Mouse (Mus musculus): ENCODE measurements around the gene Plcxd2.
A peak's percentile ranks its signal among the peaks of the same experiment; 100 is the strongest.

Plcxd2 gene

DNA sequence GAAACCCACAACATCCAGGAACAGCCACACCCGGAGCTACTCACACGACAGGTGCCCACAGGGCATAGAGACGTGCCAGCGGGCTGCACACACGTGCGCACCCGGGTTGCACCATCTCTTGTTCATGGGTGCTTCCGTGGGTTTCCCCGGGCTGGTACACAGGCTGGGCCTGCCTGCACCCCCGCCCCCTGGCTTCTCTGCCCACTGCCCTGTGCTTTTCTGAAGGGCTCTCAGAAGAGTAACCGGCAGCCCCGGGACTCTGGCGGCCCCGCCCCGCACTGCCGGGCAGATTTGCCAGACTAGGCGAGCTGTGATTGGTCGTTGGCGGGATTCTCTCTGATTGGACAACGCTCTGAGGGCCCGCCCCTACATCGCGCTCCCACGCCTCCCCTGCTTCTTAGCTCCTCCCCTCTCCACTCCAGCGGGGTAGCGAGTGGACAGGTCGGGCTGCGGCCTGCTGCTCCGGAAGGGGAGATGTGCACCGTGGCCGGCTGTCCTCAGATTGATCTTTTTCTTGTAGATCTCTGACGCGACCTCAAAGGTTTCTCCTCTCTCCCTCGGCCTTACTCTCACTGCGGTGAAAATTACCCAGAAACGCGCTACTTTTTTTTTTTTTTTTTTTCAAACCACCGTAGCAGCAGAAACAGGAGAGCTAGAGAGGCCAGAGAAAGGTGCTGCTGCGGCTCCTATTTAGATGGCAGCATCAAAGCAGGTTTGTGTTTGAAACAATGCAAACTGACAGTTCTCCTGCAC lies at the start of gene Plcxd2:
Gene Plcxd2, minus strand, starts transcription at position 66 of the 753 bp plus-strand sequence.
- DNase-seq (ENCODE audit: low read depth, low spot score), result peak; percentile 95

DNA sequence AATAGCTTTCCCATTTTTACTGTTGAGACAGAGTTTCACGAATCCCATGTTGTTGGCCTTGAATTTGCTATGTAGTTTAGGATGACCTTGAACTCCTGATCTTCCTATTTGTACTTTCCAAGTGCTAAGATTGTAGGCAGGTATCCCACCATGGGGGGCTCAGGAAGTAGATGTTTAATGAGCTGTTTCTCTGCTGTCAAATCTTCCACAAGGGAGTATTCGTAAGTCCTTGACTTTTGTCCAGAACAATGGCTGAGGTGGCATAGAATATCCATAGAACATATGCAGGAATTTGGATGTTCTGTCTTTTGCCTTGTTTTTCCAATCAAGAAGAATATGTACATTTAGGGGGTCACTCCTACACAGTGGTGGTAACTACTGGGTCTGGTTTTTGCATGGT lies 36.9 kb upstream of the Plcxd2 start:
- no peak for DNase-seq (ENCODE audit: low read depth, low spot score)

DNA sequence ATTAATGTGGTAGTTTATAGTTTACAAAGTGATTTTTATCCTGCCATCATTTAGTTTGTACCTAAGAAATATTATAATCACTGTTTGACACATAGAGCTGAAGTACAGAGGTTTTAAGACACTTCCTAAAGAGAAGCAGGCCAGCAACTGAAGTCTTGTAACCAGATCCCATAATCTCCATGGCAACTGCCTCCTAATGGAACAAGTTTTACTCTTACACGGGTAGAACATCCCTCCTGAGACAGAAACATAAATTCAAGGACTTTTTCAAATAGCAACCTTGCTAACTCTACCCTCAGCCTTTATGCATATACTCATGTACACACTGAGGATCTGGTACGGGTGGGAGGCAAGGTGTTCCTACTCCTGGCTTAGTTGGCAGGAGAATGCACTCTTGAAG lies 26.2 kb upstream of the Plcxd2 start:
- no peak for DNase-seq (ENCODE audit: low read depth, low spot score)

DNA sequence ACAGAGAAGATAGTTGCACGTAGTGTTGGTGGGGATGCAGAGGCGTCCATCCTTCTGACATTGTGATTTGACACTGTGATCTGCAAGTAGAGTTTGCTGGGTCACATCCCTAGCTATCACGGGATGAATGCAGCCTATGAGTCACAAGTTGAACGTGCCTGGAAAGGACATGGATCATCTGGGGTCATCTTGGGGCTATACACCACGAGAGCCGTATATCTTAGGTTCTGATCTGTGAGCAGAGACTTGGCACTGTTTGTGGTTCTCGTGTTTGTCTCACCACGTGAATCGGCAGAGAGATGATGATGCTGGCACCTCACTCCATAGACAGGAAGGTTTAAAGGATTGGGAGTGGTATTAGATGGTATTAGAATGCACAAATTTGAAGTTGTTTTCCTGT lies 23.9 kb upstream of the Plcxd2 start:
- no peak for DNase-seq (ENCODE audit: low read depth, low spot score)

DNA sequence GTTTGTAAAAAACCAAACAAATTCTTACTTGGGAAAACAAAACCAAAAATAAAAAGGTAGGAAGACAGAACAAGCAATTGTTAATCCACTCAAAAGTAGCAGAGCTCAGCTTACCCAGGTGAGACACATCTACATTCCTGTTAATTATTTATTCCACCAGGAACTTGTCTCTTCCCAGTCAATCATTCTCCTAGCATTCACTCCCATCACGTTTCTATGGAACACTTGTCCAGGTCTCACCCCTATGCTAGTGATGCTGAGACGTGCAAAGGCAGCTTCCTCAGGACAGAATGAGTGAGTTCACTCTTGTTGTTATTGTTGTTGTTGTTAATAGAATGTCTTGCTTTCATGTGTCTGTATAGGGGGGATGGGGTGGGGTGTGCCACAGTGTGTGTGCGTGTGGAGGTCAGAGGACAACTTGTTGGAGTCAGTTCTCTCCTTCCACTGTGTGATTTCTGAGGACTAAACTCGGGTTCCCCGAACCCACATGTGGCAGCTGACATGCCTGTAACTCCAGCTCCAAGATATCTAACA lies 13.0 kb upstream of the Plcxd2 start:
- no peak for DNase-seq (ENCODE audit: low read depth, low spot score)

DNA sequence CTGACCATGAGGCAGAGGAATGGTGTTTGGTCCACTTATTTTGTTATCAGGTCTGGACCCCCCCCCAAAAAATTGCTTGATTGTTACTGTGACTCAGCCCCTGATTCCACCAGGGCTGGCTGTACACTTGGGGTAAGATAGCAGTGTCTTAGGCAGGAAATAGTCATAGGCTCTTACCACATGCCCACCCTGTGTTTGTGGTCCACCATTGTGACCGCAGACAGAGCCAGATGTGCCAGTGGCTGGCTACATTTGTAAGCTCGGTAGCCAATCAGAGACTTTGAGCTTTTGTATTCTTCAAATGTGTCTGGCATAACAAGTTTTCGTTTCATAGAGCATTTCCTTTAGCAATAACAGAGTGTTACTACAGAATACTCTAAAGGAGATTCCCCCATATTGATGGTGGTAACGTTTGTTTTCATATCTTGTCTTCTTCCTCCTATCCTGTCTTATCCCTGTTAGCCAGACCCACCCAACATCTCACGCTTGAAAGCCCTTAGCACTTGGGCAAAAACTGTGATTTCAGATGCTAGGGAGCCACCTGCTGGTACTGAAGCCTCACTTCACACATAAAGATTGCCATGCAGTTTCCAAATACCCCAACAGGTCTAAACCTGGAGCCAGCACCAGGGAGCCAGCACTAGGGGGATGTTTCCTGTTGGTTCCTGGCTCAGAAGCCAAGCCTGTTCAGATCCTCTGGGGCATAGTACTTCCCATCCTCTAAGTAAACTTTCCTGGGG lies 12.3 kb upstream of the Plcxd2 start:
- peak; percentile 76 for DNase-seq (ENCODE audit: low read depth, low spot score)

DNA sequence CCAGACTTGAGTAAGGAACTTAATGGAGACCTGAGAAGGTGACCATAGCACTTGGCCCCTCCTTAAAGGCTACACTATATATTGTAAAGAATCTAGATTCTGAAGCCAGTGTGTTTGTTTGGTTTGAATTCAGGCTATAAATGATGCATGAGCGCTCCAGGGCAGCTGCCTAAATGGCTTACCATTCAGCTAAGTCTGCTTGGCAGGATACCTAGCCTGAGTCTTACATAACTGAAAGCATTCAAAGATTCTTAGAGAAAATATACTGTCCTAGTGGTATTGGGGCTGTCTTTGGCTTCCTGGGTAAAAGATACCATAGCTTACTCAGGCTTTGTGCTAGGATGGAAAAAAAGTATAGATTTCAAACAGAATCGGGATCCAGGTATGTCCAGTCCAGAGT lies 11.3 kb upstream of the Plcxd2 start:
- DNase-seq (ENCODE audit: low read depth, low spot score), result no peak

DNA sequence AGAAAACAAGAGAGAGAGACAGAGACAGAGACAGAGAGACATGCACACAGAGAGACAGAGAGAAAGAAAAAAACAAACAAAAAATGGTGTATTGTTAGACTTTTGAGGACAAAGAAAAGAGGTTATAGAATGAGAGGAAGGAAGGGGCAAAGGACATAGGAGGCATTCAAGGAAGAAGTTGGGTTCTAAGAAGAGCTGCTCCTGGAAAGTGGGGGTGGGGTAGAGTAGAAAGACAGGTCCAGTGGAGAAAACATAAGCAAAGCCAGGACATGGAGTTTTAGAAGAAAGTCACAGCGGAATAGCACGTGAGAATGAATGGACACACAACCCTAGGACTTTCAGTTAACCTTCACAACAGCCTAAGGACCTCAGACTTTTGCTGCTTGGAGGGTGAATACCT lies 10.4 kb upstream of the Plcxd2 start:
- DNase-seq (ENCODE audit: low read depth, low spot score), result no peak

DNA sequence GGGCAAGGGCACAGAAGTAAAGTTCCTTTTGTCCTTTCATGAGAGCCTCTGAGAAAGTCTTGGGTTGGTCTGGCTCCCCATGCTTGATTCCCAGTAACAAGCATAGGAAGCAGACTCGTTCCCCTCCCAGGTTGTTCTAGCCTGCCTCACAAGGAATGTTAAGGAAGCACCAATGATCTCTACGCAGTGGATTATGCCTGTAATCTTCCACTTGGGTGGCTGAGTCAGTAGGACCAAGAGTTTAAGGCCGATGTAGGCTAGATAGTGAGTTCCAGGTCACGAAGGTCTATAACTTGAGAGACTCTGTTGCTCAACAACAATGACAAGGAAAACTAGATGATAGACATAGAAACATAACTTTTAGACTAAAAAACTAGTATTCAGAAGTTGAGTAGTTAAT lies 9.8 kb upstream of the Plcxd2 start:
- no peak for DNase-seq (ENCODE audit: low read depth, low spot score)

DNA sequence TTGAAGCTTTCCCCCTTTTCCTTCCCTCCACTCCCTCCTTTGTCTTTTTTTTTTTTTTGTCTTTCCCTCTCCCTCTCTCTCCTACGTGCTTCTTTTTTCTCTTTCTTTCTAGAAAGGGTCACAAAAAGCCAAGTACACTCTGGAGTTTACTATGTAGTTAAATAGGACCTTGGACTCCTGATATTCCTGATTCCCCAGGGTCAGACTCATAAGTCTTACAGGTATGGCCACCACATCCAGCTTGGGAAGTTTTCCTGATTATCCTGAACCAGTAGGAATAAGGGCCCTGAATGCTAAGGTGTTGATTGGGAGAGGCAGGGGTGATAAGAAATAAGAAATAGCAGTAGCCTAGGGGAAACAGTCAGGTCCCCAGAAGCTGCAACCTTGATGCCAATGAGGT lies 9.3 kb upstream of the Plcxd2 start:
- no peak for DNase-seq (ENCODE audit: low read depth, low spot score)

DNA sequence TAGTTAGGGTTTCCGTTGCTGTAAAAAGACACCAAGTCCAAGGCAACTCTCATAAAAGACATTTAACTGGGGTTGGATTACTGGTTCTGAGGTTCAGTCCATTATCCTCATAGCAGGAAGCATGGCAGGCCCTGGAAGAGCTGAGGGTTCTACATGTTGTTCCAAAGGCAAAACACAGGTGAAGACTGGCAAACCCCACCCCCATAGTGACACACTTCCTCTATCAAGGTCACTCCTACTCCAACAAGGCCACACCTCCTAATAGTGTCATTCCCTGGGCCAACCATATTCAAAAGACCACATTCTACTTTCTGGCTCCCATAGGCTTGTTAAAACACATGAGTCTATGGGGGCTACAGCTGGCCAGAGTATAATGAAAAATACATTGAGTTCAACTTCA lies 1.7 kb upstream of the Plcxd2 start:
- DNase-seq (ENCODE audit: low read depth, low spot score), result no peak

DNA sequence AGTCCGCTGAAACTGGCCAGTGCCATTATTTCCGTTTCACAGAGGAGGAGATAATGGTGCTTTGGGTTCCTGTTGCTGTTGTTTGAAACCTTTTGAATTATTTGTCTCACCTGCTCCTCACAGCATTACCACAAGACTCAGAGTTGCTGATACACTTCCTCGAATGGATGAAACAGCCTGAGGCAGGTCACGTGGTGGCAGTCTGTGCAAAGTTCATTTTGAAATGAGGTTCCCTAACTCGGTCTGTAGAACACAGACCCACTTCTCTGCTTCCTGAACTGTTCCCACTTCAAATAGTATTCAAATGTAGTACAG lies 845 bp upstream of the Plcxd2 start:
- no peak for DNase-seq (ENCODE audit: low read depth, low spot score)

DNA sequence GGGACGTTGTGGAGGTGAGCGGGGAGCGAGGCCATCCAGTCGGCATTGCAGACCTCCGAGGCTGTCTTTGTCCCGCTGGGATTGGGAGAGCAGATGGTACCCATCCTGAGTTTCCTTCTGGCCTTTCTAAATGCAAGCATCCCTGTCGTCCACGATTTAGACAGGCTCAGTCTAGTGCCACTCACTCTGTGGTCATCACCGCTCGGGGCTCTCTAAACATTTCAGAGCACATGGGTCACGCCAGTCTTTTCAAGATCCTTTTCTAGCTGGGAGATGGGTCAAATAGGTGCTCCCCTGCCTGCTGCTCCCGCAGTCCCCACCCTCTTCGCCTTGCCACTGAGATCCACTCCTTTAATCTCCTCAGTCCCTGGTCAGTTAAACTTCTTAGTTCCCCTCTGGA lies 301 bp downstream of the Plcxd2 start:
- peak; percentile 8 for DNase-seq (ENCODE audit: low read depth, low spot score)

DNA sequence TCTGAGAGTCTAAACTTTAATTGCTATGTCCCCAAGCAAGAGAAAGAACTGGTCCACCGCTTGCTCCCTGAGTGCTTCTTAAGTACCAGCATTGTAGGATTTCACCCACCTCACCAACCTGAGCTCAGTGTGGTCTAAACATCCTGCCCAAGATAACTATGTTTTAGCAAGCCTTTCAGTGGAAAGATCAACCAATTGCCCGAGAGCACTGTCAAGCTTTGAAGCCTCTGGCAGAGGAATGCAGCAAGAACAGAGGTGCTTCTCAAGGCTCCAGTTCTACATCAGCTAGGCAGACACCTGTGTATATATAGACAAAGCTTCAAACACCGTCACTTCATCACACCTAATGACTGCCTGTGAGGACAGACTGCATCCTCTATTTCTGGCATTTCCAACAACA lies 1.3 kb downstream of the Plcxd2 start:
- no peak for DNase-seq (ENCODE audit: low read depth, low spot score)

DNA sequence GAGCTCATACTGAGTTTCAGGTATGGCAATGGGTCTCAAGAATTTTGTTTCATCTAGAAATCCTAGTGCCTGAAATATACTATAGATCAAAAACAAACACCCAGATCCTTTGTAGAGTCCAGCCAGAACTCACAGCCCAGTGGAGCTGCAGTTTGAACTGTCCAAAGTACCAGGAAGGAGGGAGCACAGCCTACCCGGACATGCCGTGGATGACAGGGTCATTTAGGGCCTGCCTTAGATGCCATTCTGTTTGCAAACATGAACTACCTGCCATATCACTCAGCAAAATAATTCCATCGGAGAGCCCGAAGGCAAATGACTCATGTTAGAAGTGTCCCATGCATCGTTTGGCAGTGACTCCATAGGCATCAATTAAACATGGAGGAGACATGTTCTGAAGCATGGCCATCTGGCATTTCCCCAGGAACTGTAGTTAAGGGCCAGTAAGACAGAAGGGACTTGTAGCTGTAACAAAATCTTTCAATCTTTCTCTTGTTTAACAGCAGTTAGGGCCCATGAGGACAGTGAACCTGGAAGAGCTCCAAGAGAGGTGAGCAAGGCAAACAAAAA lies 1.9 kb downstream of the Plcxd2 start:
- DNase-seq (ENCODE audit: low read depth, low spot score), result no peak

DNA sequence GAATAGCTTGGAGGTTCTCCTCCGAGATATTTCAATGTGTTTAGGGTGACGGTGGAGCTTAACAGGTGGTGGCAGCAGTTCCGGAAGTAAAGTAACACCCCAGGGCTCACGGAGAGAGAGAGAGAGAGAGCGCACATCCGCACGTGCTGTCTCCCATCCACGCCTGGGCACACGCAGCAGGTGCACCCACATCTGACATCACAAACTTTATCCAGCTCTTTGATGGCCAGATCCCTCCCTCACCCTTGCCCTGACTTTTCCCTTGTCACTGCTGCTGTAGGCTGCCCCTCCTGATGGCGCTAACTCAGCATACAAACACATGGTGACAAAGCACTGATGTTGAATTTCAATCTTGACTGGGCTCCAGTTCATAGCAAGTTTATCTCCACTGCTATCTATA lies 3.8 kb downstream of the Plcxd2 start:
- DNase-seq (ENCODE audit: low read depth, low spot score), result no peak

DNA sequence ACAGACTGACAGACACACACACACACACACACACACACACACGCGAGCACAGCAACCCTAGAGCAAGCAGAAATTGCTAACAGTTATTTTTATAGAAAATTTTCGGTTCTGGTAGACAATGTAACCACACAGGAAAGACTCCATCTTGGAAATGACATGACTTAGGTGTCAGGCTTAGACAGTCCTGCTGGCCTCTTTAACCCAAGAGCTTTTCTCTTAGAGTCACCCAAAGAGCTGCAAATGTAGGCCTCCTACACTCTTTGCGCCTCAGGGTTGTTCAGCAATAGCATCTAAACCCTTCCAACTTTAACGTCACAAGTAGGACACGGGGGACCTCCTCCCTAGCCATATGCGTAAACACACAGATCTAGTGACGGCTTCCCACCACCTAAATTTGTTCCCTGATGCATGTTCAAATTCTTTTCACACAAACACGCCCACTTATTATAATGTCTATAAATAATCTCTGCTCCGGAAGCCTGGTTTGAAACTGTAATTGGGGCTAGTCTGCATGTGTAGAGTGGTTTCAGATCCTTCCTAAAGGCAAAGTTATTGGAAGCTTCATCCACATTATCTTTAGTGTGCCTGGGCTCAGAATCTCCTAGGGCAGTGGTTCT lies 8.4 kb downstream of the Plcxd2 start:
- DNase-seq (ENCODE audit: low read depth, low spot score), result no peak

DNA sequence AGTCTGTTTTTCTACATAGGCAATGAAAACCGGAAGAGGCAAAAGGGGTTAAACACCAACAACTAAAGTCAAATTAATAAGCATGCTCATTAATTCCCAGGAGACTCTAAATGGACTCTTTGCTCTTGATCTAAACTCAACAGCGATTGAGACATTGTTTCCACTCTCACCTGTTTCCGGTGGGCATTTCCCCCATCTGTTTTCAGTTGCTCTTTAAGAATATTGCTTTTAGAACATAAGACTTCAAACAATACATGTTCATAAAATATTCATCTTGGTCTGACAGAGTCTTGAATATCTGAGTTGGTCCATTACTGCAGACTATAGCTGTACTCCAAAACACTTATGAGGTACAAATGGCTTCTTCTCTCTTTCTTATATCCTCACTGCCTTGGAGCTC lies 9.0 kb downstream of the Plcxd2 start:
- no peak for DNase-seq (ENCODE audit: low read depth, low spot score)

DNA sequence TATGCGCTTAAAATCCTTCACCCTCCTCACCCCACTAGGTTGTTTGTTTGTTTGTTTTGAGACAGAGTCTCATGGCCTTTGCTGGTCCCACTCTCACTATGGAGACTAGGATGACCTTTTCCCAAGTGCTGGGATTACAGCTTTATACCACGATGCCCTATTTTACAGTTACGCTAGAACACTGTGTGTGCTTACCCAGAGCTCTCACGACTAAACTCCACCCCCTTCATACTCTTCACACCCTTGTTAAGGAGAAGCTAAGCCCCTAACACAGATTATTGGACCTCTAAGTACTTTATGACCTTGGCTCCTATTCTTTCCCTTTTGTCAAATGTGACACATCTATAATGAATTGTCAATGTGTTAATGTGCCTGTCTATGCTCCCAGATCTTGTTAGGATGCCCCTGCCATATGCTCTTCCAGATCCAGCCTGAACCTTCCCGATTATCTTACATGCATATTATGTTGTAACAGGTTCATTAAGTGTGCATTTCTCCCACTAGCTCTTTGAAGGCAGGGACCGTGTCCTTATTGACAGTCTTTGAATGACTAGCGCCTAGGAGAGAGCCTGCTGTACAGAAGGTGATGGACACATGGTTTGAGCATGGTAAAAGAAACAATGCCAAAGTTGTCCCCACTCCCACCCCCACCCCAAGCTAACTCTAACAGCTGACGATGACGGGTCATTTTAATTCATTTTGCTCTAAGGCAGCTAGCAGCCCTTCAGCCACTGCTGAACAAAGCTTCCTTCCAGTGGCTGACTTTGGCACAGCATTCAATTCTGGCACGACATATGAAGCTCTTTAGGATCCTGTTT lies 10.4 kb downstream of the Plcxd2 start:
- DNase-seq (ENCODE audit: low read depth, low spot score), result no peak

DNA sequence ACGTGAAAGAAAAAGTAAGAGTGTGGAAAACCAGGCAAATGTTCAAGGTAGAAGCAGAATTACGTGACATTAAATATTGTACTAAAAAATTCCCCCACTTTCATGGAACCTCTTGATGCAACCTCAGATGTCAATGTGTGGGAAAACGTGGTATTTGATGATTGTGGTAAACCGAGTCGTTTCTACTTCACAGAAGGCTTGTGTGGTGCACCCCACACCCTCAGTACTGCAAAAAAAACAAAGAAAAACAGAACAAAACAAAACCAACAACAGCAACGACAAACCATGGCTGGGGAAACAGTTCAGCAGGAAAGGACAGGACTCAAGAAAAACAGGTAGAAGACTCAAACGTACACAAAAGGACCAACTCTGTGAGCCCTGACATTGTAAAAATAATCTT lies 11.8 kb downstream of the Plcxd2 start:
- DNase-seq (ENCODE audit: low read depth, low spot score), result no peak

DNA sequence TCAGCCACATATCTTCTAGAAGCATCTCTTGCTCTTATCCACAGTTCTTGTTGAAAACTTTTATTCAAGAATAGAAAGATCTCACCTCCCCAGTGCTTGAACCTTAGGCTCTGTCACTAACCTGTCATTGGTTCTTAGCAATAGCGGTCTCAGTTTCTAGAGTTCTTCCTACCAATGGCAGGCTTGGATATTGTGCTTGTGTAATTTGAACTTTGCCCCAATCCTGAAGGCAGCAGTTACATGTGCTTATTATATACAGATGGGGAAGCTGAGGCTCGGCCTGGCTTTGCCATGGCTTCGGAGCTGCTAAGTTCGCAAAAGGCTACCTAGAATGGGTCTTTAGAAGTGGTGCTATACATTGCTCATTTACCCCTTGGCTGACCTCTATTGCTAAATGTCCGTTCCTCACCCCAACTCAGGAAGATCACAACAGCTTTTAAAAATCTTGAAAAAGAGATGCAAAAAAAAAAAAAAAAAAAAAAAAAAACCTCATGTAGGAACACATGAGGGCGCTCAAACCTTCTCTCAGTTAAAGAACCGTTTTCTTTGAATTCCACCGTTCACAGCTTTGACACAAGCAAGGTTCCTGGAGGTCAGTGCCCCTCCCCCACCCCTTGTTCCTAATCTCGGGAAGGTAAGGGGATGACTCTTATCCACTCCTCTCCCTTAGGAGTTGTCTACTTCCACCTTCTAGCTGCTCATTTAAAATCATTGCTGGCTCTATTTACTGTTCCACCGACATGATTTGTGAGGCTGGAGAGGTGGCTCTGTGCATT lies 18.9 kb downstream of the Plcxd2 start:
- no peak for DNase-seq (ENCODE audit: low read depth, low spot score)
